Mouse (Mus musculus): ENCODE data around the gene Heyl. TPM values are rescaled to one million over a fixed set of nuclear protein-coding genes. Genes with fewer than 3 reads are reported as not detected.

The Heyl gene
- polyA plus RNA-seq, 1 experiment, result not detected

- TF ChIP-seq GATA1 (IDR thresholded peaks at IDR 0.05; ENCODE audit: low read length) (no peak), TAL1 (IDR thresholded peaks at IDR 0.05; ENCODE audit: low read length) (no peak)
- Histone ChIP-seq H3K4me3 (replicated peaks) (no peak overlapping the region), H3K27me3 (ENCODE audit: control insufficient read depth) (peaks cover 8% of the 10 kb centered on the region; the same call in 1 of the 2 replicates), H3K36me3 (ENCODE audit: control insufficient read depth) (no peaks in the 10 kb centered on the region), H3K9me3 (ENCODE audit: control insufficient read depth, low read length) (no peaks in the 10 kb centered on the region), H3K4me1 (ENCODE audit: control insufficient read depth) (no peaks in the 10 kb centered on the region)
Measured at GRCm38 (mm10) chr4:123210996-123211395, 22.4 kb upstream of the Heyl start.

GRCm38 (mm10) chr4:123211453-123211852 lies 21.9 kb upstream of the Heyl start:
- no peak overlapping the region for H3K4me3 ChIP-seq (replicated peaks)
- no peaks in the 10 kb centered on the region for H3K36me3 ChIP-seq (ENCODE audit: control insufficient read depth)
- H3K9me3 ChIP-seq (ENCODE audit: control insufficient read depth, low read length), result no peaks in the 10 kb centered on the region
- H3K4me1 ChIP-seq (ENCODE audit: control insufficient read depth), result no peaks in the 10 kb centered on the region
- TF ChIP-seq TAL1 (IDR thresholded peaks at IDR 0.05; ENCODE audit: low read length), result no peak
- no peak for TF ChIP-seq GATA1 (IDR thresholded peaks at IDR 0.05; ENCODE audit: low read length)
- H3K27me3 ChIP-seq (ENCODE audit: control insufficient read depth), result peaks cover 8% of the 10 kb centered on the region; the same call in 1 of the 2 replicates

DNA sequence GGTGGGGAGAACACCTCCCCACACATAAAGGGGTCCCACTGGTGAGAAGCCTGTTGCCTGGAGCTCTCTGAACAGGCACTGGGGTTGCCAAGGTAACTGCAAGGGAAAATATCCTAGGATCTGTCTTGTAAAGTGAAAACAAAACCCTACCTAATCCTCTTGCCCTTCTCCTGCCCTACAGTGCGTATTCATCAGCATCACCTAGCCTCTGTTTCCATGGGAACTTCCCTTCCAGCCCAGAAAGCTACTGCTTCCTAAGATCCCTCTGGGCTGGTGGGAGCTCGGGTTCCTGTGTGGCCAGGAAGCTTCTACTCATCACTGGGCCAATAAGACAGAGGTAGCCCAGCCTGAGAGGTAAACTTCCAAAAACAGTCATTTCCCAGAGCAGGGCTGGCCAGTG lies 21.0 kb upstream of the Heyl start:
- H3K4me3 ChIP-seq (replicated peaks), result no peak overlapping the region
- peaks cover 8% of the 10 kb centered on the region; the same call in 1 of the 2 replicates for H3K27me3 ChIP-seq (ENCODE audit: control insufficient read depth)
- no peaks in the 10 kb centered on the region for H3K9me3 ChIP-seq (ENCODE audit: control insufficient read depth, low read length)
- H3K36me3 ChIP-seq (ENCODE audit: control insufficient read depth), result no peaks in the 10 kb centered on the region
- H3K4me1 ChIP-seq (ENCODE audit: control insufficient read depth), result no peaks in the 10 kb centered on the region
- no peak for TF ChIP-seq GATA1 (IDR thresholded peaks at IDR 0.05; ENCODE audit: low read length)
- TF ChIP-seq TAL1 (IDR thresholded peaks at IDR 0.05; ENCODE audit: low read length), result no peak

- Histone ChIP-seq H3K4me1 (ENCODE audit: control insufficient read depth) (no peaks in the 10 kb centered on the region), H3K4me3 (replicated peaks) (no peak overlapping the region), H3K27me3 (ENCODE audit: control insufficient read depth) (no peaks in the 10 kb centered on the region; the same call in 1 of the 2 replicates), H3K36me3 (ENCODE audit: control insufficient read depth) (no peaks in the 10 kb centered on the region), H3K9me3 (ENCODE audit: control insufficient read depth, low read length) (no peaks in the 10 kb centered on the region)
- TF ChIP-seq TAL1 (IDR thresholded peaks at IDR 0.05; ENCODE audit: low read length), result no peak
- no peak for TF ChIP-seq GATA1 (IDR thresholded peaks at IDR 0.05; ENCODE audit: low read length)
Measured at GRCm38 (mm10) chr4:123213975-123214374, 19.4 kb upstream of the Heyl start.

GRCm38 (mm10) chr4:123215367-123215766 lies 18.0 kb upstream of the Heyl start:
- Histone ChIP-seq H3K27me3 (ENCODE audit: control insufficient read depth) (no peaks in the 10 kb centered on the region), H3K36me3 (ENCODE audit: control insufficient read depth) (no peaks in the 10 kb centered on the region), H3K4me3 (replicated peaks) (no peak overlapping the region), H3K9me3 (ENCODE audit: control insufficient read depth, low read length) (no peaks in the 10 kb centered on the region), H3K4me1 (ENCODE audit: control insufficient read depth) (no peaks in the 10 kb centered on the region)
- no peak for TF ChIP-seq GATA1 (IDR thresholded peaks at IDR 0.05; ENCODE audit: low read length)
- TF ChIP-seq TAL1 (IDR thresholded peaks at IDR 0.05; ENCODE audit: low read length), result no peak

DNA sequence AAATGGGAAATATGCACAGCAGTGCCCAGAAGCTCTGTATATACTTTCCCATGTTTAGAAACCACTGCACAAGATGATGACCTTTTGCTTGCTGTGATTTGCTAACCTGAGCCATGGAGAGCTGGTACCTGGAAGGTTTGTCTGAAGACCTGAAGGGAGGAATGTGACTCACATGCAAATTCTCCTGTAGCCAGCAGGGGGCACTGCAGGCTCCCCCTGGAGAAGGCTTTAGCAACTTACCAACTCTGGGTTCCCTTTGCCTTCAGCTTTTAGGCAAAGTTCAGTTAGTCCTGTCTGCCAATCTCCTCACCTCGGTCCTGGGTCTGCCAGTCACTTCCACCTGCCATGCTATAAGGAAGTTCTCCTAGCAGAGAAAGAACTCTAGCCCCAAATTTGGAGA lies 16.6 kb upstream of the Heyl start:
- Histone ChIP-seq H3K36me3 (ENCODE audit: control insufficient read depth) (no peaks in the 10 kb centered on the region), H3K9me3 (ENCODE audit: control insufficient read depth, low read length) (no peaks in the 10 kb centered on the region), H3K4me1 (ENCODE audit: control insufficient read depth) (no peaks in the 10 kb centered on the region), H3K4me3 (replicated peaks) (no peak overlapping the region), H3K27me3 (ENCODE audit: control insufficient read depth) (no peaks in the 10 kb centered on the region)
- no peak for TF ChIP-seq GATA1 (IDR thresholded peaks at IDR 0.05; ENCODE audit: low read length)

GRCm38 (mm10) chr4:123219720-123220357 lies 13.5 kb upstream of the Heyl start:
- Histone ChIP-seq H3K9me3 (ENCODE audit: control insufficient read depth, low read length) (no peaks in the 10 kb centered on the region), H3K4me3 (replicated peaks) (no peak overlapping the region), H3K27me3 (ENCODE audit: control insufficient read depth) (no peaks in the 10 kb centered on the region), H3K36me3 (ENCODE audit: control insufficient read depth) (no peaks in the 10 kb centered on the region), H3K4me1 (ENCODE audit: control insufficient read depth) (no peaks in the 10 kb centered on the region)
- no peak for TF ChIP-seq TAL1 (IDR thresholded peaks at IDR 0.05; ENCODE audit: low read length)
- no peak for TF ChIP-seq GATA1 (IDR thresholded peaks at IDR 0.05; ENCODE audit: low read length)

DNA sequence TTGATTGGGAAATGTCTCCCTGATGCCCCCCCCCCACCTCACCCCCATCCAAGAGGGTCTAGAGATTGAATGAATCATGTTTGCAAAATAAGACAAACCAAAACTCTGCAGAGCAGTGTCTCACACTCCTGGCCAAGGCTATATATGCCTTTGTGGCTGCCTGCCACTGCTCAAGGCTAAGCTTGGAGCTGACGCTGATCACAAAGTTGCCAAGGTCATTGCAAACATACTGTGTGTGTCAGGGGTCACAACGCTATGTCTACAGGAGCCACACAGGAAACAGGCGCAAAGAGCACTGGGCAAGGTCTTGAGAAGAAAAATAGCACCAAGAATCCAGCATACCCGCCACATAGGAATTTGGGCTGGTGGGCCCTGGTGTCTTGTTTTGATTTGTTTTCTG lies 12.7 kb upstream of the Heyl start:
- no peaks in the 10 kb centered on the region for H3K4me1 ChIP-seq (ENCODE audit: control insufficient read depth)

DNA sequence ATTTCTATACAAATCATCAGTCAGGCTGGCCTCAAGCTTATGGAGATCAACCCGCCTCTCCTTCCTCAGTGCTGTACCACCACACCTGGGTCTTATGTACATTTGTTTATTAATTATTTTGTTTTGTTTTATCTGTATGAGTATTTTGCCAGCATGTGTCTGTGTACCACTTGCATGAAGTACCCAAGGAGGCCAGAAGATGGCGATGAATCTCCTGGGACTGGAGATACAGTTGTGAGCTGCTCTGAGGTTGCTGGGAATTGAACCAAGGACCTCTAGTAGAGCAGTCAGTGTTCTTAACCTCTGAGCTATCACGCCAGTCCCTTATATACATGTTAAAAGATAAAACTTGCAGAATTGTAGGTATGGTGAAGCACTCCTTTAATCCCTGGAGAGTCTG lies 10.0 kb upstream of the Heyl start:
- no peaks in the 10 kb centered on the region for H3K36me3 ChIP-seq (ENCODE audit: control insufficient read depth)
- H3K27me3 ChIP-seq (ENCODE audit: control insufficient read depth), result no peaks in the 10 kb centered on the region
- TF ChIP-seq GATA1 (IDR thresholded peaks at IDR 0.05; ENCODE audit: low read length), result no peak
- TF ChIP-seq TAL1 (IDR thresholded peaks at IDR 0.05; ENCODE audit: low read length), result no peak
- H3K4me3 ChIP-seq (replicated peaks), result no peak overlapping the region
- no peaks in the 10 kb centered on the region for H3K4me1 ChIP-seq (ENCODE audit: control insufficient read depth)
- H3K9me3 ChIP-seq (ENCODE audit: control insufficient read depth, low read length), result no peaks in the 10 kb centered on the region

More for the DNA sequence above, 12.7 kb upstream of the Heyl start:
- H3K4me3 ChIP-seq (replicated peaks), result no peak overlapping the region
- H3K27me3 ChIP-seq (ENCODE audit: control insufficient read depth), result no peaks in the 10 kb centered on the region
- no peaks in the 10 kb centered on the region for H3K36me3 ChIP-seq (ENCODE audit: control insufficient read depth)
- TF ChIP-seq GATA1 (IDR thresholded peaks at IDR 0.05; ENCODE audit: low read length) (no peak), TAL1 (IDR thresholded peaks at IDR 0.05; ENCODE audit: low read length) (no peak)
- H3K9me3 ChIP-seq (ENCODE audit: control insufficient read depth, low read length), result no peaks in the 10 kb centered on the region

Data from erythroblast, embryonic 14.5 days (primary cell).